Mouse (Mus musculus): ENCODE measurements around the gene Nthl1. TPM values are rescaled to one million over a fixed set of nuclear protein-coding genes. Genes with fewer than 3 reads are reported as not detected.
"Not testable (repeated sequence)": the region's sequence is repeated elsewhere in the genome, so short reads cannot be mapped to it uniquely, and the experiment has no call there.

The Nthl1 gene
- total RNA-seq, 2 experiments from 2014 or later = 3.3 to 4.1 TPM

- no peak for DNase-seq
- intact Hi-C loops (cut with DNase I) = no loop called here
Observed at GRCm38 (mm10) chr17:24647493-24647892, 15.0 kb downstream of the Nthl1 start.

GRCm38 (mm10) chr17:24648731-24649377, 16.4 kb downstream of the Nthl1 start:
- DNase-seq = no peak
- intact Hi-C loops (cut with DNase I) = no loop called here

GRCm38 (mm10) chr17:24649581-24650069, 17.1 kb downstream of the Nthl1 start:
- intact Hi-C loops (cut with DNase I) = loop anchor here (2.0 kb wide), 1 partner anchor 17 kb away; the partner anchor contains the start of genes Nthl1 and Tsc2
- DNase-seq = peak; percentile 66 to 74

GRCm38 (mm10) chr17:24650070-24650616, 17.7 kb downstream of the Nthl1 start, which contains the start of gene Slc9a3r2:
Slc9a3r2 (minus strand) TSS chr17:24650327.
- peak; percentile 71 to 76 for DNase-seq
- intact Hi-C loops (cut with DNase I) = loop anchor here (2.0 kb wide), 1 partner anchor 17 kb away; the partner anchor contains the start of genes Nthl1 and Tsc2

GRCm38 (mm10) chr17:24650766-24651165, 18.3 kb downstream of the Nthl1 start:
- intact Hi-C loops (cut with DNase I) = loop anchor here (2.0 kb wide), 1 partner anchor 18 kb away; the partner anchor contains the start of genes Nthl1 and Tsc2

GRCm38 (mm10) chr17:24651835-24652234, 19.4 kb downstream of the Nthl1 start:
- intact Hi-C loops (cut with DNase I) = loop anchor here (2.0 kb wide), 1 partner anchor 19 kb away; the partner anchor contains the start of genes Nthl1 and Tsc2
- DNase-seq = no peak

More at GRCm38 (mm10) chr17:24650766-24651165, 18.3 kb downstream of the Nthl1 start:
- no peak for DNase-seq

- DNase-seq = peak; percentile 82 to 85
- intact Hi-C loops (cut with DNase I) = loop anchor here (1.0 kb wide), 1 partner anchor 114 kb away; no protein-coding TSS in a partner anchor
Observed at GRCm38 (mm10) chr17:24653967-24654710, 21.7 kb downstream of the Nthl1 start.

- intact Hi-C loops (cut with DNase I) = loop anchor here (1.0 kb wide), 1 partner anchor 115 kb away; no protein-coding TSS in a partner anchor
- no peak for DNase-seq
Observed at GRCm38 (mm10) chr17:24654969-24655368, 22.5 kb downstream of the Nthl1 start.

GRCm38 (mm10) chr17:24658017-24658758, 25.7 kb downstream of the Nthl1 start, which contains the start of gene Npw:
Npw (minus strand) TSS chr17:24658457.
- intact Hi-C loops (cut with DNase I) = no loop called here

GRCm38 (mm10) chr17:24667011-24667410, 34.5 kb downstream of the Nthl1 start:
- intact Hi-C loops (cut with DNase I) = loop anchor here (5.0 kb wide), 3 partner anchors 35 to 190 kb away; partner anchors contain the start of genes Mlst8, Nthl1 and Tsc2
- DNase-seq = not testable (repeated sequence)

More at GRCm38 (mm10) chr17:24658017-24658758, 25.7 kb downstream of the Nthl1 start, which contains the start of gene Npw:
- no peak for DNase-seq

GRCm38 (mm10) chr17:24667416-24667815, 34.9 kb downstream of the Nthl1 start:
- intact Hi-C loops (cut with DNase I) = loop anchor here (5.0 kb wide), 3 partner anchors 35 to 190 kb away; partner anchors contain the start of genes Mlst8, Nthl1 and Tsc2

GRCm38 (mm10) chr17:24669214-24669544, 36.7 kb downstream of the Nthl1 start:
- not testable (repeated sequence) for DNase-seq
- intact Hi-C loops (cut with DNase I) = loop anchor here (5.0 kb wide), 3 partner anchors 37 to 192 kb away; partner anchors contain the start of genes Mlst8, Nthl1 and Tsc2

More at GRCm38 (mm10) chr17:24667416-24667815, 34.9 kb downstream of the Nthl1 start:
- peak; percentile 62 to 63 for DNase-seq

GRCm38 (mm10) chr17:24669545-24670245, 37.2 kb downstream of the Nthl1 start, which contains the start of gene Zfp598:
Zfp598 (plus strand) TSS chr17:24669687.
- peak; percentile 96 to 98 for DNase-seq
- intact Hi-C loops (cut with DNase I) = loop anchor here (2.0 to 5.0 kb wide), 4 partner anchors 25 to 192 kb away; partner anchors contain the start of genes Mlst8, Nthl1 and Tsc2

GRCm38 (mm10) chr17:24670246-24670844, 37.9 kb downstream of the Nthl1 start:
- no peak for DNase-seq
- intact Hi-C loops (cut with DNase I) = loop anchor here (2.0 kb wide), 1 partner anchor 24 kb away; no protein-coding TSS in a partner anchor

- intact Hi-C loops (cut with DNase I) = loop anchor here (2.0 kb wide), 1 partner anchor 23 kb away; no protein-coding TSS in a partner anchor
- DNase-seq = no peak
Observed at GRCm38 (mm10) chr17:24671346-24671745, 38.9 kb downstream of the Nthl1 start.

GRCm38 (mm10) chr17:24672141-24672540, 39.7 kb downstream of the Nthl1 start:
- peak; percentile 48 to 53 for DNase-seq
- intact Hi-C loops (cut with DNase I) = no loop called here

GRCm38 (mm10) chr17:24674277-24674676, 41.8 kb downstream of the Nthl1 start:
- intact Hi-C loops (cut with DNase I) = no loop called here
- DNase-seq = no peak

GRCm38 (mm10) chr17:24676187-24676586, 43.7 kb downstream of the Nthl1 start:
- DNase-seq = peak; percentile 68 to 69
- intact Hi-C loops (cut with DNase I) = no loop called here
